Mouse (Mus musculus) ZHBTc4 (cell line): ENCODE measurements at regions not wholly inside any gene's neighbourhood (a gene's known extent, or its start where the extent isn't known, plus 50 kb on each side); places are given as distances from the start of the nearest gene placed in this dataset.
"Not testable (repeated sequence)": the region's sequence is repeated elsewhere in the genome, so short reads cannot be mapped to it uniquely, and the experiment has no call there.

ENCODE experiments used
- DNase-seq: peaks from one replicate; pipeline ENCODE4 v3.0.0-alpha.2; 2011; ENCODE audit warnings: low read depth, low spot score

DNA sequence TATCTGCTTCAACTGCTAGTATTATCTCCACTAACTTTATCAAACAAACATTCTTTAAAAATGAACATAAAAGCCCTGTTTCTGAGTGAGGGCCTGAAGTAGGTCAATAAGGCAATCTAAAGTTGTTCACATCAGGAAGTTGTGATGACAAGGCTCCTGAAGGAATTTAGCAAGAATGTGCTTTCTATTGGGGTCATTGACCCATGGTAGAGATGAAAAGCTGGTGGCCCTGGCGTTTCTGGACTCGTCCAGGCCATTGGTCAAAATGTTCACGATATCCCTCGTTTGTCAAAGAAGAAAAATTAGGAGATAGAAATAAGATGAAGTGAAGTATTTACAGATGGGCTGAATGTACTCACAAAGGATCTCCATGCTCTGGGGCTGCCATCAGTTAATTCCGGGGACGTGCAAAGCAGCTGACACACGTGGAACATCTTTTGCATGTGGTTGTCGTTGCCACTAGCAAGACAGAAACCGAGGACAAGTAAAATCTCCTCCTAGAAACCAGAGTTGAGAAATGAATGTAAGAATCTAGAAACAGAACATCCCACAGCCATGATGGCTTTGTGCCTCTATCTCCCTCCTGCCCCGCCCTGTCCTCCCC is 134.1 kb downstream of the Snx18 start:
- no peak for DNase-seq

DNA sequence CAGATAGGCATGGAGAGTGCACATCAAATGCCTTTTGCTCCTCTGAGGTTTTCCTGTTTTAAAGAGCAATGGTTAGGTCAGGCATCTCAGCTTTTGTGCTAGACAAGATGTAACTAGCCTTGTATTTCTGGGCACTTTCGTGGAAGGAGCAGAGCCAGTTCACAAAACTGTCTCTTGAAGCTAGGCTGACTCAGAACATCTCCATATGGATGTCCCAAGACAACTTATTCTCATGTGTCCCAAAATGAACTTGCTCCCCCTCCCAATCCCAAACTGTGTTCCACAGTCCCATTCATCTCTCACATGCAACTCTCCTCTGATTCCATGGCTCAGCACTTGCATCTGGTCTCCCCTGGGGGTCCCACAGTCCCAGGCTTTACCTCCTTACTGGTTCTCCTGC is 135.5 kb downstream of the Snx18 start:
- no peak for DNase-seq

DNA sequence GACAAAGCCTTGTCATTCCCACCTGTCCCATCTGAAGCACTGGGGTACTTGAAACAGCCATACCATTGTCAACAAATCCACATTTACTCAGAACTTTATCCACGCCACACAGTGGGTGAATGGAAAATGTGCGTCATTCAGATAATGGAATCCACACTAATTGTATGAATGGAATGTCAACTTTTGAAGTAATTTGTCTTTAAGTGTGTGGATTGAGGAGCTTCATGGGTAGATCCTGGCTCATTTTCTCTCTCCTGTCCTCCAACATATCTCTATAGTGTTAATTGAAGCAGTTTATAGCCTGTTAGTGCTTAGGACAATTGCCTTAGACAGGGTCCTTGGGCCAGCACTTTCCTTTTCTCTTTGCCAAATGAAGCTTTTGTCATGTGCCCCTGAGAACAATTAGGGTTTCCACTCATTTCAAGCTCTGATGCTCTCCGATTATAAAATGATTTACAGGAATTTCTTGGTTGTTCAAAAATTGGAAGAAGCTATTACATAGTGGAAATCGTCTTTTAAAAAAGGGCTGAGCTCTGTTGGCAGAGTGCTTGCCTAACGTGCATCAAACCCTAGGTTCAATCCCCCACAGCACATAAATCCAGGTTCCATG is 140.4 kb downstream of the Snx18 start:
- DNase-seq, result no peak

DNA sequence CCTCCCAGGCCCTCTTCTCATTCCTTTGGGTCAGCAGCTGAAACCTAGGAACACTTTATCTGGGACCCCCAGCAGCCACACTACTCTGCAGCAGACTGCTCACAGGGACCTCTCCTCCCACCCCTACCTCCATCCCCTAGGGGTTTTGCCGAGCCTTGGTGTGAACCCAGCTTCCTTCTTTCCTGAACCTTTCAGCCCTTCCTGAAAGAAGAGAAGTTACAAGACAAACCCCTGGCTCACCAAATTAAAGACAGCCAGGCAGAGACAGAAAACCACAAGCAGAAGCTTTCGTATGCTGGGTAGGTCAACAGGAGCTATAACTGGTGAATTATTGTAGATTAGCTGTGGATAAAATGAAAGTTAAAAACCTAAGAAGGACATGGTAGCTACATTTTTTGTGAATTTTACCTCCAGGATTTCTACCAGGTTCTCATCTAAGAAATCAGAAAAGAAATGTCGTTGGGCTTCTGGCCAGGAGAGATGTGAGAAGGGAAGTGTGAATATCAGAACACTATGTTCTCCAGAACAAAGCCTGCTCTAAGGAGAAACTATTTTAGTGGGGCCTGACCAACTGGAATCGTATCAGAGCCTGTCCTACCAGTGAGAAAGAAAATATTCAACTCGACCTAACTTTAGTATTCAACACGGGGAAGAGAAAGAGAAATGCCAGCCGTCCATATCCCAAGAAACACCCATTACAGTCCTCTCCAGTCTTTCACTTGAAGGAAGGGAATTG is 147.4 kb downstream of the Snx18 start:
- DNase-seq, result no peak

DNA sequence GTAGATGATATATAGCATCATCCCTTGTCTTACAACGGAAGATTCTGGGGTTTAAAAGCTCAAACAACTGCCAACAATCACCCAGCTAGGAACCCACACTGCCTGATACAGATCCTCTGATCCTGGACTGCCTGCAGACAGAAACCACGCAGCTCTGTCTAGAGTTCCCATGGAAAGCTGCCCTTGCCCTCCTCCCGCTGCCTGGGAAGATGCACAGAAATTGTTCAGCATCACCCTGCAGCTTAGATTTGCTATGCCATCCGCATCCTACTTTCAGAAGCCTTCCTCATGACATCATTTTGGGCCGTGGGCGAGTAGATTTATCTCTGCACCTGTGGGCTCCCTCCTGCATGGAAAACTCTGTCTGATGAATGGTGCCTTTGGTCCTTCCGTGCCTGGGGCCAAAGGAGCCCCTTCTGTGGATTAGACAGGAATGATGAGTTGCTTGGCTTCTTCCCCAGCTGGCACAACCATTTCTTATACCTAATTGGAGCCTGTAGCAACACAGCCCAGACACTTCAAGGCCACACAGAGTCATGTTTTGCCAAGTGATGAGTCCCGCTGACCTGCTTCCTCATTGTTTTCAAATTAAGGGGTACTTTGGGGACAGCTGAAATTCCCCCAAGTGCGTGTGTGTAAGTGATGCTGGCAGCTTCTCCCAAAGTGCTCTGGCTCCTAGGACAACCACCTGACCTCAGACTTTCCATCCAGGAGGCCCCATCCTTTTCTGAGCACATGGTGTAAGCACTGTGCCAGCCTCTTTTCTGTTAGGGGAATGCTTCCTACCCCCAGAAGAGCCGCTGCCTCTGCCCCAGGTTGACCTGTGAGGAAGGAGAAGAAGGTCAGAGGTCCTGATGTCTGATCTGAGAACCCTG is 153.9 kb downstream of the Snx18 start:
- DNase-seq, result no peak

DNA sequence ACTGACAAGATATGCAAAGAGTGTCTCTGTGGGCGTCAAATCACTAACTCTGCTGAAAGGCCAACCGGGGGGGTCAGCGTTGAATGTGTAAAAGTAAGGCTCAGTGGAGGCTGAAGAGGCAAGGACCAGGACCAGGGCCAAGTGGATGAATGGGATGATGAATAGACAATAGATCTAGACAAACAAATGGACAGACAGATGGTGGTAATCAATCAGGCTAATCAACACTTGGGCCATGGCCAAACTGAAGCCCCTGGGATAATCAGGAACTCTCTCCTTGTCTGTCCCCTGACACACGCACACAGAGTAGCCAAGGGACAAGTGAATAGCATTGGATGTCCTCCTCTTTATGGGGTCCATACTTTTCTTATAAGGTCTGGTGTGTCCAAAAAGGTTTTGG is 154.9 kb downstream of the Snx18 start:
- no peak for DNase-seq

DNA sequence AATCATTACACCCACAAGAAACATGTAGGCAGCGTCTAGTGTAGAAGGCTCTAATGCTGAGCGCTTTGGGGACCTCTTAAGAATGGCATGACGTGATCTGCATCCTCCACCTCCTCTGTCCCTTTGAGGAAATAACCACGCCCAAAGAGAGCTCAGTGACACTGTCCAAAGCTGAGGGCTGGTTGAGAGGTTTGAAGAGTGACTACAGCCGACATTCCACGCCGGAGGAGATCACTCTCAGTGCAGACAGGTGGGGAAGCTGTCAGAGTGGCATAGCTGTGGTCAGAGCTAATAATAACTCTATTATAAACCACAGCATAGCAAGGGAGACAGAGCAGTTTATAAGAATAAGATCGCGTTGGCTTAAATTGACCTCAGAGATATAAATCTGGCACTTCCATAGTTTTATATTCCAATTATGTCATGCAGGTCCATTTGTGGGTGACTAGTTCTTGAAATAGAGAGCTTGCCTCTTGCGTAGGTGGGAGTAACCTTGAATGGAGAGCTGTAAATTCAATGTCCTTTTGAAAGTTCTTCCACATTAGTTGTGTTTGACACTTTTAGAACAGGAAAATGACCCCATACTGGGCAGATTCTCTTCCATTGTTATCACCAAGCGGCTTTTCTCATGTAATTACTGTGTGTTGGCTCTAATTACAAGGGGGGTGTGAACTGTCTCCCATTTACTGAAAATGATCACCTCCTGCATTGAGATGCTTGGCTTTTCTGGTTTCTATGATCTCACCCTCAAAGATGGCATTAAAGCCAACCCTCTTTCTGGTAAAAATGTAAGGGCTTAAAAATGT is 161.7 kb downstream of the BC067074 start:
- DNase-seq, result peak; percentile 38

DNA sequence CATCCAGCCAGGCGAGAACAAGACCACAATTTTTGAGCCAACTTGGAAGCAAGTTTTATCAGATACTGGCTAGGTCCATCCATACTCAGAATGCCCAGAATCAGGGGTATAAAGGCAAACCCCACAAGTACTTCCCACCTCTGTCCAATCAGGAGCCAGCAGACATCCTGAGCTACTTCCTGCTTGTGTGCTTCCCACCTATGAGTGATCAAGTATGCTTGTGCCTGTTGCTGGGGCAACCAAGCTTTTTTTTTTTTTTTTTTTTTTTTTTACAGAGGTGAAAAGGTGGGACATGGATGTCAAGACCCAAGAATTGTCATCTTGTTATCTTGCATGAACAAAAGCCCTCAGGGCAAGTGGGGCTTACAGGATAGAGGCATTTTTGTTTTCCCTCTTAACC is 155.4 kb downstream of the BC067074 start:
- DNase-seq, result no peak

DNA sequence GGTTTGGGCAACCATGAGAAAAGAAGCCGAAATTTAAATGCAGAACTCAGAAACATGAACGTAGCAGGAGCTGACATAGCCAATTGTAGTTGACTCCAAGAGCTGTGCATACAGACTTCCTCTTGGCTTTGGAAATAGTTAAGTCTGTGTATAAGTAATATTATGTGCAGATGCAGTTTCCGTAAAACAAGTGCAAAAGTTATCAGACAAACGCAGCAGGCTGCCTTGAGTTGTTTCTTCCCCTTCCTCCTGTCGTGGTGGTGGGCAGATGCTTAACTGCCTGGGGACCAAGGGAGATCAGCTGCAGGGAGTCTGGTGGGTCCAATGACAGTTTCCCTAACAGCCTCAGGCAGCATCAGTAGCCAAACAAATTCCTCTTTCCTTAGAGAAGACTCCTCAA is 153.3 kb downstream of the BC067074 start:
- DNase-seq, result no peak

DNA sequence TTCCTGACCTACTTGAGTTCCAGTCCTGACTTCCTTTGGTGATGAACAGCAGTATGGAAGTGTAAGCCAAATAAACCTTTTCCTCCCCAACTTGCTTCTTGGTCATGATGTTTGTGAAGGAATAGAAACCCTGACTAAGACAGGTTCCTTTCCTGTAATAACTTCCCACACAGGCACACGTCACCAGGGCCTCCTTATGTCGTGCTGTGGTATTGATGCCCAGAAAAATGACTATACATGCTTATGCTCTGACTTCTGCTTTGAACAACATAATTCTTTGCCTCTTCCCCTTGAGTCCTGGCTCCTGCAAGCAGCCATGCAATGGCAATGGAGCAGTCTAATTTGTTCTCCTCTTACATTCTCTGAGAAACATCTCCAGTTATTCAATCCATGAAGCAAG is 151.5 kb downstream of the BC067074 start:
- not testable (repeated sequence) for DNase-seq

DNA sequence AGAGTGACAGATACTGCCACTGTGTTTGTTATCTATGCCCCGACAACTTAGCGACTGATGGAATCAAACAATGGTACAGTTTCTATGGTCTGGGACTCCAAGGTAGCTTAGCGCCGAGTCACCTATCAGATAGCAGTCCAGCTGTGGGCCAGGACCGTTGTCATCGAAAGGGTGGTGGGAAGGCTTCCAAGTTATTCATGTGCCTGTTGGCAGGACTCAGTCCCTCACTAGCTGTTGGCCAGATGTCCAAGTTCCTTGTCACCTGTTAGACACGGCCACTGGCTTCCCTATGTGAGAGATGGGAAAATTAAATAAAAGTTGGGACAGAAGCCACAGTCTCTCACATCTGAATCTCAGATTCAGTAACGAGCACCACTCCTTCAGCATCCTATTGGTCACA is 150.1 kb downstream of the BC067074 start:
- DNase-seq, result no peak

DNA sequence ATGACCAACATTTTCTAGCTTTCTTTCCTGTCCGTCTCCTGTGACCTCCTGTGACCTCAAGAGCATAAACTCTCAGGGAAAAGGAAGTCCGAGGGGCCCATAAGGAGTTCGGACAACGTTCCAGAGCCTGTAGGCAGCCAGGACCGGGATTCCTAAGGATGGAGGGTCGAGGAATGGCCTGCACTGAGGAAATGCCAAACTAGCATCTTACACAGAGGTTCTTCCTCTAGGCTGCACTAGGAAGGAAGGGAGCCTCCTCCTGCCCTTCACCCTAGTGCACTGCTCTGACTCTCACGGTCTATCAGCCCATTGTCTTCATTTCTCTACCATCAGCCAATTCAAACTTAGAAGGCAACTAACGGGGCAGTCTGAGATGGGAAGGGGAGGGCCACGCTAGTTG is 149.2 kb downstream of the BC067074 start:
- no peak for DNase-seq

DNA sequence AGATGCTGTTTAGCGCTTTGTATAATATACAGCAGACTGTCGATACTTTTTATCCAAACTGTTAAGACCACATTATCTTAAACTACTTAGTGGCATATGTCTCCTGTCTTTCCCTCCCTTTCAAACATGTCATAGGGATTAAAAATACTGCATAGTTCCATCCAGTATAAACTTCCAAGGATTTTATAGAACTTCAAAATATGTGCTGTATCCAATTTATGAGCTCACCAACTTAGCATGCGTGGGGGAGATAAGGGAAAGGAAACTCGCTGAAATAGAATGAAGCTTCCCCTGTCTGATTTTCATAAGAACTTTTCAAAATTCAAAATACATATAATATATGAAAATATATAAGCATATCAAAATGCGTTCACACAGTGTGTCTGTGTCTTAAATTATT is 147.2 kb downstream of the BC067074 start:
- DNase-seq, result no peak

DNA sequence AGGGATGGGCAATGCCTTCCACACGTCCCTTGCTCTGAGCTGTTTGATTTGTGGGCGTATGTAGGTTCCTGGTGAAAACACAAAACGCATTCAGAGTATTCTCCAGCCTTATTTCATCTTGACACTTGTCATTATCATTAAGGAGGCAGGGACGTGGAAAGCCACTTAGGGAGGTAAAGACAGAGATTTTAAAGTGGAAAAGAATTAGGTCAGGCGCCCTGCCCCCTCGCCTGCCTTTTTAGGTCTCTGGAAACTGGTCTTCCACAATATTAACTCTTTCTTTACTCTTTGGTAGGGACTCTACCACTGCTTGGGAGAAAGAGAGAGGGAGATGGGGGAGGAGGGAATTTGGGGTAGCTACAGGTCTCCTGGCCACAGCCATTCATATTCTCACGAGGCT is 146.6 kb downstream of the BC067074 start:
- DNase-seq, result no peak

DNA sequence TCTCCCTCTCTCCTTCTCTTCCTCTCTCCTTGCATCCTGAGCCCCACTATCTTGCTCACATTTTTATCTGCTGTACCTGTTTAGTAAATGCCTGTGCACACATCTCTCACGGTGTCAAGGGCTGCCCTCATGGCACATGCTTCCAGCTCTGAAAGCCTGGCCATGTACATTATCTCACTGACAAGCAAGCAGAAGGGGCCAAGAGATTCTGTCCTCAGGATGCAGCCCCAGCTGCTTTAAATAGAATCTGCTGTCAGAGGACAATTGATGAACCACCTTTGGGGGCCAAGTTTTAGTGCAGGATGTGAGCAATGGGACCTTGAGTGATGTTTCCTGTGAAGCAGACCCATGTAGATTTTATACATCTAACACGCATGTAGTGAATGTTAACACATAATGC is 145.9 kb downstream of the BC067074 start:
- DNase-seq, result no peak

DNA sequence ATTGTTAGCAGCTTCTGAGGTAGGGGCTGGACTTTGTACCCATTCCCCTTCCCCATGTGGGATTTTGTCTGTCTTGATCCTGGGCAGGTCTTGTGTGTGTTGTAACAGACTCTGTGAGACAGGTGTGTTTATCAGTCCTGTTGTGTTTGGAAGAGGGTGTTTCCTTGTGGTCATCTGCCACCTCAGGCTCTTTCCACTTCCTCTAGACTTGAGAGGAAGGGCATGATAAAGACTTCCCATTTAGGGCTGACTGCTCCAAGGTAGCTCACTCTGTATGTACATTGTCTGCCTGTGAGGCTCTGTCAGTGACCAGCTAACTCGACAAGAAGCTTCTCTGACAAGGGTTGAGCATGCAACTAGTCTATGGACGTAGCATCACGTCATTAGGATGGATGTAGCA is 143.3 kb downstream of the BC067074 start:
- DNase-seq, result no peak

DNA sequence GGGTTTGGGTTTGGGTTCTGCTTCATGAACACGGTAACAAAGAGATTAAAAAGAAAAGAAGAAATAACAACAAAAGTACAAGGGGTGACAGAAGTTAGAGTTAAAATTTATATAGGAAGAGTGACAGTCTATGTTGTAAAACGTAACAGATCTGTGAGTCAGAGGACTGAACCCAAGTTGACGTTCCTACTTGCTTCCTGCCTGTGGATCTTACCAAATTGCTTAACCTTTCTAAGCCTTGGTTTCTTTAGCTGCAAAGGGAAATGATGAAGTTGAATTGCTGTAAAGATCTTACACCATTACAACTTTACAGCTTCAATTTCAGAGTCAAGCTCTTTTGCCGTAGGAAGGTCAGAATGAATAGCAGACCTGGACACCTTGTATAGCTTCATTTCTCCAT is 142.2 kb downstream of the BC067074 start:
- no peak for DNase-seq

DNA sequence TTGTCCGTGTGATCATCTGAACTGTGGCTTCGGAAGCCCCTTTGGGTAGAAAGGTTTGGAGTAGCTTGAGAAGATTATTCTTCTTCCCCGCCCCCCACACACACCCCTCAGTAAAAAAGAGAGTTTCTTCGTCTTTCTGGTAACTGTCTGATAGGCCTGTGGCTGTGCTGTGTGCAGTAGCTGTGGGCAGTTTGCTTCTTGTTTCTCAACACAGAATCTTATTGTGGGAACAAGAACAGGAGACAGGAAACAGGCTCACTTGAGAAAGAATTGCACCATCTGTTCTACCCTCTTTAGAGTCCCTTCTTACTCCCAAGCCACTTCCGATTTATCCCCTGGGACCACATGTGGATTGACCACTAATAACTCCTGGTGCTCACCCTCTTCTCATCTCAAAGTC is 140.5 kb downstream of the BC067074 start:
- no peak for DNase-seq

DNA sequence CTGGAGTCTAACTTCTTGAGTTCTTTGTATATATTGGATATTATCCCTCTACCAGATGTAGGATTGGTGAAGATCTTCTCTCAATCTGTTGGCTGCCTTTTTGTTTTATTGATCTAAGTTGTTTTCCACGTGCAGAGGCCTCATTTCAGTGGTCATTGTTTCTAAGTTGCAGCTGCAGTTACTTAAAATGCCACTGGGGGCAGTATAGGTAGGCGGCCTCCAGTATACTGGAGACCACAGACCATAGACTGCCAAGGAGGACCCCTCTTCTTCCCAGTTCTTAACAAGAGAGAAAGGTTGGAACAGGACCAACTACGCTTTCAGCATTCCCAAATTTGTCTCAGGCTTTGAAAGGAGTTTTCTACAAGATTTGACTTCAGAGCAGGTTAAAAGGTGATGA is 136.7 kb downstream of the BC067074 start:
- DNase-seq, result peak; percentile 42
